Mouse (Mus musculus) kidney, adult 2 months (tissue): ENCODE measurements at regions not wholly inside any gene's neighbourhood (a gene's known extent, or its start where the extent isn't known, plus 50 kb on each side); places are given as distances from the start of the nearest gene placed in this dataset.

Source experiments
- DNase-seq: peaks from one replicate; pipeline ENCODE4 v3.0.0; 2021
- H3K27ac ChIP-seq: fragments of 200-500 bp; 2 replicates; pipeline ENCODE4 v1.5.1; 2012; ENCODE audit warnings: low read depth, low read length, control low read depth, inconsistent platforms; ENCODE audit not compliant: insufficient read depth
- H3K27me3 ChIP-seq: fragments of 200-500 bp; replicated peaks from 2 replicates; pipeline ENCODE4 v1.6.1; 2012; ENCODE audit warnings: mild to moderate bottlenecking, moderate library complexity, low read length, inconsistent platforms; ENCODE audit not compliant: control insufficient read depth, insufficient read depth
- H3K36me3 ChIP-seq: fragments of 200-500 bp; 2 replicates; pipeline ENCODE4 v1.6.1; 2012; ENCODE audit warnings: mild to moderate bottlenecking, moderate library complexity, low read length, inconsistent platforms; ENCODE audit not compliant: control insufficient read depth, insufficient read depth
- H3K4me1 ChIP-seq: fragments of 200-500 bp; 2 replicates; pipeline ENCODE4 v1.6.1; 2011; ENCODE audit warnings: low read length; ENCODE audit not compliant: control insufficient read depth, insufficient read depth
- H3K4me3 ChIP-seq: fragments of 200-500 bp; 2 replicates; pipeline ENCODE4 v1.5.1; 2011; ENCODE audit warnings: mild to moderate bottlenecking, low read depth, low read length, control low read depth; ENCODE audit not compliant: insufficient read depth
- CTCF ChIP-seq: fragments of 200-500 bp; conservative IDR thresholded peaks from 2 replicates; pipeline ENCODE4 v1.5.1; 2011; ENCODE audit warnings: low read depth, mild to moderate bottlenecking, control low read depth, low read length, moderate library complexity, mixed read lengths; ENCODE audit not compliant: insufficient read depth, insufficient read length
- POLR2A ChIP-seq: fragments of 200-500 bp; IDR thresholded peaks from one replicate; pipeline ENCODE4 v1.6.1; 2011; ENCODE audit warnings: low read depth, low read length, control low read depth
- WGBS: fragments of 180-500 bp; shearing (Covaris S2); methylation state at CpG from one replicate; pipeline ENCODE4 v1.1.7; 2018; 5-methylcytosine and 5-hydroxymethylcytosine counted together

DNA sequence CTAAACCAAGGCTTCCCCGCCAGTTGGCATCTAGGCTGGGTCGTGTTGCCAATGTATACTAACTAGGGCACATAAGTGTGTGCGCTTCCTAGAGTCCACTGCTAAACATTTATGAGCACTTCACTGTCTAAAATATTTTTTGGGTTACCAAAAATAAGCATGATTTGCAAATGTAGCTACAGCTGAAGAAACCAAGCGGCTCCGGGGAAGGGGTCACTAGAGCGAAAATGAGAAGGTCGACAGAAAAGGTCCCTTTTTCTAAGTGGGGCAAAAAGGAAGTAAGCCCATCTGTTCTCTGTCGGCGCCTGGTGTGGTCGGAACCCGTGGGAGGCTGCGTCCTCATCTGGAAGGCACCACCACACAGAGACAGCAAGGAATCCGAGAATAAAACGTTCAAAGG lies 67.8 kb upstream of the Cdyl2 start:
- Histone ChIP-seq H3K4me3 (no peak overlapping the region), H3K27me3 (no peaks in the 10 kb centered on the region), H3K27ac (no peak overlapping the region), H3K4me1 (no peaks in the 10 kb centered on the region), H3K36me3 (no peaks in the 10 kb centered on the region)
- TF ChIP-seq CTCF, result no peak
- TF ChIP-seq POLR2A, result no peak
- no peak for DNase-seq
- WGBS, result 69% methylated on average over 14 of the region's 14 CpGs

DNA sequence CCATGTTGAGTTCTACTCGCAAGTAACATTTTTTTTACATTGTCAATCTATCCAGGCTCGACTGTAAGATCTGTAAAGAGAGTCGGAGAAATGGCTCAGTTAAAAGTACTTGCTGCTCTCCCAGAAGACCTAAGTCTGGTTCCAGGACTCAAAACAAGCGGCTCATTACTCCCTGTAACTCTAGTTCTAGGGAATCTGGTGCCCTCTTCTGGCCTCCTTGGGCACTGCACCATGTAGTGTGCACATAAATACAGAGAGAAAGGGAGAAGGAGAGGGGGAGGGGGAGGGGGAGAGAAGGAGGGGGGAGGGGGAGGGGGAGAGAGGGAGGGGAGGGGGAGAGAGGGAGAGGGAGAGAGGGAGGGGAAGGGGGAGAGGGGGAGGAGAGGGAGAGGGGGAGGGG lies 66.2 kb upstream of the Cdyl2 start:
- no peak for DNase-seq
- Histone ChIP-seq H3K4me1 (no peaks in the 10 kb centered on the region), H3K27ac (no peak overlapping the region), H3K4me3 (no peak overlapping the region), H3K27me3 (no peaks in the 10 kb centered on the region), H3K36me3 (no peaks in the 10 kb centered on the region)
- WGBS, result 94% methylated on average over 4 of the region's 4 CpGs
- peak; percentile 27; the same call in 1 of the 2 replicates for TF ChIP-seq CTCF
- no peak for TF ChIP-seq POLR2A

DNA sequence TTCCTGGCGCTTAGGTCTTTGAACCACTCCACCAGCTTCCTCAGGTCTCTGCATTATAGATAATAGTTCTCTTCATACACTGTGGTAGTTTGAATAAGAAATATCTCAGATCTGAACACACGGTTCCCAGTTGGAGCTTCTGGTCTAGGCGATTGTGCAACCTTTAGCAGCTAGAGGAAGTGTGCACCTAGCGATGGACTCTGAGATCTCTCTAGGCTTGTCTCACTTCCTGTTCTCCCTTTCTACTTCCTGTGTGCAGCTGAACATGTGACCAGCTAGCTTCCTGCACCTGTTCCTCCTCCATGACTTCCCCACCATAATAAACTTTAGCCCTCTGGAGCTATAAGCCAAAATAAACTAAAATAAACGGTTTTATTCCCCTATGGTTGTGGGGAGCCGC lies 62.9 kb upstream of the Cdyl2 start:
- no peak for TF ChIP-seq CTCF
- TF ChIP-seq POLR2A, result no peak
- Histone ChIP-seq H3K36me3 (no peaks in the 10 kb centered on the region), H3K27ac (no peak overlapping the region), H3K27me3 (no peaks in the 10 kb centered on the region), H3K4me1 (no peaks in the 10 kb centered on the region), H3K4me3 (no peak overlapping the region)
- 89% methylated on average over 6 of the region's 6 CpGs for WGBS
- no peak for DNase-seq

DNA sequence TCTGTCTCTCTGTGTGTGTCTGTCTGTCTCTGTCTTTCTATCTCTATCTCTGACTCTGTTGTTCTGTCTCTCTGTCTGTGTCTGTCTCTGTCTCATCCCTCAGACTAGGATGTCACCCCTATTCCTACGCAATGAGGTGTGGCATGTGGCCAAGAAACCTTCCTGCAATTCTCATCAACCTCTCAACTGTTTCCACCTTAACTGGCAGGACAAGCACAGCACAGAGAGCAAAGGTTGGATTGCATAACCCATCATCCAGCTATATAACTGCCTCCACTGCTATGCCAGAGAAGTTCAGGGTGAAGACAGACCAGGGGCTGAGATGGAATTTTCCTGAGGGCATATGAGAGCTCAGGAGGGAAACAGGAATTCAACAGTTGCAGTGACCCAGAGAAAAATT lies 60.3 kb upstream of the Cdyl2 start:
- no peak for TF ChIP-seq POLR2A
- Histone ChIP-seq H3K4me1 (no peaks in the 10 kb centered on the region), H3K4me3 (no peak overlapping the region), H3K27ac (no peak overlapping the region), H3K36me3 (no peaks in the 10 kb centered on the region), H3K27me3 (no peaks in the 10 kb centered on the region)
- 32% methylated on average over 1 of the region's 1 CpGs for WGBS
- DNase-seq, result peak; percentile 85

DNA sequence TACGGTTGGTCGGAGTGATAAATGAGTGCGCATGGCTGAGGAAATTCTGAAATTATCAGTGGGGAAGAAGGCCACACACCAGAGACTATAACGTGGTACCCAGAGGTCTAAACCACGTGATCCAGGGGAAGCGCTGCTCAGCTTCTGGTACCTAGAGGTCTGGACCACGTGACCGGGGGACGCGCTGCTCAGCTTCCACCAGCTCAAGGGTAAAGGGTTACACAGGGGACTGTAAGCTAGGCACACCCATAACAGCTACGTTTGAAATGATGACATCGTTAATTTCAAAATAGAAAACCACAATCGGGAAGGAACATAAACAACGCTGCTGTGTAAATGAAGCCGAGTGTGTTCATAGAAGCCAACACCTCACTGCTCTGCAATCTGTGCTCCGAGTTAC lies 57.5 kb upstream of the Cdyl2 start:
- Histone ChIP-seq H3K4me1 (no peaks in the 10 kb centered on the region), H3K27ac (no peak overlapping the region), H3K36me3 (no peaks in the 10 kb centered on the region), H3K4me3 (no peak overlapping the region), H3K27me3 (no peaks in the 10 kb centered on the region)
- no peak for TF ChIP-seq CTCF
- TF ChIP-seq POLR2A, result no peak
- 69% methylated on average over 16 of the region's 16 CpGs for WGBS
- DNase-seq, result no peak
